Mouse (Mus musculus): Measurements from ENCODE around the gene Zc3h12d. TPM values are rescaled to one million over a fixed set of nuclear protein-coding genes. Genes with fewer than 3 reads are reported as not detected.

Gene Zc3h12d
- polyA plus RNA-seq, 1 experiment = not detected

GRCm38 (mm10) chr10:7866762-7867665 lies 34.7 kb downstream of the Zc3h12d start:
- no peak overlapping the region for H3ac ChIP-seq (ENCODE audit: control insufficient read depth, insufficient read length, low read depth)
- no peaks in the 10 kb centered on the region for H3K79me2 ChIP-seq (ENCODE audit: control insufficient read depth, insufficient read depth)
- H3K36me3 ChIP-seq (ENCODE audit: control insufficient read depth, insufficient read depth) = no peaks in the 10 kb centered on the region
- H3K4me3 ChIP-seq (ENCODE audit: insufficient read depth, poor library complexity, severe bottlenecking) = no peak overlapping the region
- TF ChIP-seq USF1 (IDR thresholded peaks at IDR 0.05; ENCODE audit: low read depth) (no peak), MYOD1 (IDR thresholded peaks at IDR 0.05; ENCODE audit: control insufficient read depth, insufficient read length, low read depth) (no peak), CTCF (IDR thresholded peaks at IDR 0.05; ENCODE audit: control insufficient read depth, insufficient read depth, insufficient read length) (no peak), MYOG (IDR thresholded peaks at IDR 0.05; ENCODE audit: control insufficient read depth, extremely low read depth, insufficient read length) (no peak), FOSL1 (IDR thresholded peaks at IDR 0.05; ENCODE audit: insufficient read depth, low read length, poor library complexity, severe bottlenecking) (no peak), MAX (IDR thresholded peaks at IDR 0.05) (no peak), CEBPB (IDR thresholded peaks at IDR 0.05; ENCODE audit: low read depth) (no peak)
- no peaks in the 10 kb centered on the region for H3K79me3 ChIP-seq (ENCODE audit: low read depth)
- peaks cover 9% of the 10 kb centered on the region for H3K27me3 ChIP-seq (ENCODE audit: control insufficient read depth, insufficient read depth, insufficient read length)

- no peak for TF ChIP-seq MYOD1 (IDR thresholded peaks at IDR 0.05; ENCODE audit: control insufficient read depth, insufficient read length, low read depth)
- H3K79me3 ChIP-seq (ENCODE audit: low read depth) = no peaks in the 10 kb centered on the region
- H3K4me3 ChIP-seq (ENCODE audit: insufficient read depth, poor library complexity, severe bottlenecking) = no peak overlapping the region
- no peaks in the 10 kb centered on the region for H3K79me2 ChIP-seq (ENCODE audit: control insufficient read depth, insufficient read depth)
- H3ac ChIP-seq (ENCODE audit: control insufficient read depth, insufficient read length, low read depth) = no peak overlapping the region
- H3K36me3 ChIP-seq (ENCODE audit: control insufficient read depth, insufficient read depth) = no peaks in the 10 kb centered on the region
- peaks cover 9% of the 10 kb centered on the region for H3K27me3 ChIP-seq (ENCODE audit: control insufficient read depth, insufficient read depth, insufficient read length)
These were observed 35.4 kb downstream of the Zc3h12d start for GRCm38 (mm10) chr10:7867666-7868030.

- no peaks in the 10 kb centered on the region for H3K36me3 ChIP-seq (ENCODE audit: control insufficient read depth, insufficient read depth)
- H3K27me3 ChIP-seq (ENCODE audit: control insufficient read depth, insufficient read depth, insufficient read length) = peaks cover 9% of the 10 kb centered on the region
These were observed 37.5 kb downstream of the Zc3h12d start for GRCm38 (mm10) chr10:7869746-7870145.

GRCm38 (mm10) chr10:7870571-7871315 lies 38.5 kb downstream of the Zc3h12d start:
- peaks cover 9% of the 10 kb centered on the region for H3K27me3 ChIP-seq (ENCODE audit: control insufficient read depth, insufficient read depth, insufficient read length)
- H3K79me2 ChIP-seq (ENCODE audit: control insufficient read depth, insufficient read depth) = no peaks in the 10 kb centered on the region
- no peaks in the 10 kb centered on the region for H3K36me3 ChIP-seq (ENCODE audit: control insufficient read depth, insufficient read depth)
- H3ac ChIP-seq (ENCODE audit: control insufficient read depth, insufficient read length, low read depth) = no peak overlapping the region
- no peaks in the 10 kb centered on the region for H3K79me3 ChIP-seq (ENCODE audit: low read depth)
- H3K4me3 ChIP-seq (ENCODE audit: insufficient read depth, poor library complexity, severe bottlenecking) = no peak overlapping the region
- TF ChIP-seq USF1 (IDR thresholded peaks at IDR 0.05; ENCODE audit: low read depth) = no peak
- TF ChIP-seq MYOD1 (IDR thresholded peaks at IDR 0.05; ENCODE audit: control insufficient read depth, insufficient read length, low read depth) = no peak

More at GRCm38 (mm10) chr10:7869746-7870145, 37.5 kb downstream of the Zc3h12d start:
- Histone ChIP-seq H3ac (ENCODE audit: control insufficient read depth, insufficient read length, low read depth) (no peak overlapping the region), H3K79me3 (ENCODE audit: low read depth) (no peaks in the 10 kb centered on the region), H3K79me2 (ENCODE audit: control insufficient read depth, insufficient read depth) (no peaks in the 10 kb centered on the region), H3K4me3 (ENCODE audit: insufficient read depth, poor library complexity, severe bottlenecking) (no peak overlapping the region)
- TF ChIP-seq MYOG (IDR thresholded peaks at IDR 0.05; ENCODE audit: control insufficient read depth, extremely low read depth, insufficient read length) (no peak), FOSL1 (IDR thresholded peaks at IDR 0.05; ENCODE audit: insufficient read depth, low read length, poor library complexity, severe bottlenecking) (no peak), CTCF (IDR thresholded peaks at IDR 0.05; ENCODE audit: control insufficient read depth, insufficient read depth, insufficient read length) (no peak), CEBPB (IDR thresholded peaks at IDR 0.05; ENCODE audit: low read depth) (no peak), MAX (IDR thresholded peaks at IDR 0.05) (no peak), USF1 (IDR thresholded peaks at IDR 0.05; ENCODE audit: low read depth) (no peak), MYOD1 (IDR thresholded peaks at IDR 0.05; ENCODE audit: control insufficient read depth, insufficient read length, low read depth) (no peak)

GRCm38 (mm10) chr10:7871381-7872020 lies 39.2 kb downstream of the Zc3h12d start:
- Histone ChIP-seq H3K79me2 (ENCODE audit: control insufficient read depth, insufficient read depth) (no peaks in the 10 kb centered on the region), H3K36me3 (ENCODE audit: control insufficient read depth, insufficient read depth) (no peaks in the 10 kb centered on the region), H3K4me3 (ENCODE audit: insufficient read depth, poor library complexity, severe bottlenecking) (no peak overlapping the region), H3K79me3 (ENCODE audit: low read depth) (no peaks in the 10 kb centered on the region), H3ac (ENCODE audit: control insufficient read depth, insufficient read length, low read depth) (no peak overlapping the region), H3K27me3 (ENCODE audit: control insufficient read depth, insufficient read depth, insufficient read length) (peaks cover 9% of the 10 kb centered on the region)
- TF ChIP-seq MYOG (IDR thresholded peaks at IDR 0.05; ENCODE audit: control insufficient read depth, extremely low read depth, insufficient read length) (no peak), FOSL1 (IDR thresholded peaks at IDR 0.05; ENCODE audit: insufficient read depth, low read length, poor library complexity, severe bottlenecking) (no peak), MAX (IDR thresholded peaks at IDR 0.05) (no peak), CTCF (IDR thresholded peaks at IDR 0.05; ENCODE audit: control insufficient read depth, insufficient read depth, insufficient read length) (no peak), USF1 (IDR thresholded peaks at IDR 0.05; ENCODE audit: low read depth) (no peak), CEBPB (IDR thresholded peaks at IDR 0.05; ENCODE audit: low read depth) (no peak), MYOD1 (IDR thresholded peaks at IDR 0.05; ENCODE audit: control insufficient read depth, insufficient read length, low read depth) (no peak)

Data from C2C12 (cell line).